Mouse (Mus musculus): ENCODE measurements around the gene Tmem269. TPM values are rescaled to one million over a fixed set of nuclear protein-coding genes. Genes with fewer than 3 reads are reported as not detected.
A peak's percentile ranks its signal among the peaks of the same experiment; 100 is the strongest.

The Tmem269 gene
- polyA plus RNA-seq, 1 experiment, result not detected

DNA sequence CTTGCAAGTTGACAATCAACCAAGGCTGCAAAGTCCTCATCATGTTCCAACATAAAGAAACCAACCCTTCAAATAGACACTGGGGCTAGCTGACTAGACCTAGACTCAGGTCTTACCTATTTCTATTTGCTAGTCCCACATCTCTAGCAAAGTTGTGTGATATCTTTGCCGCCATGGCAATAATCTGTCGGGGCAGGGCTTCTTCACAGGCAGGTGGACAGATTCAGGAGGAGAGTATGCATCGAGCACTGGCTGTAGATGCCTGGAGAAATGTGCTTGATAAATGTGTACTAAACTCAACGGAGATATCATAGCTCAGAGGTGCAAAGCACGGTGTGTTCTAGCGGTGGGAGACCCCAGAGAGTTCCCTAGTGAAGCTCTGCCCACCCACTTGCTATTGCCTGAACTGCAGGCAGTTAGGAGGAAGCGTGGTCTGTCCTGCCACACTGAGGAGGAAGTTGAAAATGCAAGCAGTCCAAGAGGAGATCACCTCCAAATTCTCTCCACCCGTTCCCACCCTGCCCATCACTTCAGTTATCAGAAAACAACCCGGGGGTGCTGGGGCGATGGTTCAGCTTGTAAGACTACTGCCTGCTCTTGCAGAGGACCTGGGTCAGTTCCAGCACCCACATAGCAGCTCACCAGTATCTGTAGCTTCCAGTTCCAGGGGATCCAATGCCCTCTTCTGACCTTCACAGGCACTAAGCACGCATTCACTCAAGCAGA is 29.8 kb downstream of the Tmem269 start:
- Histone ChIP-seq H3K79me3 (ENCODE audit: low read depth) (no peaks in the 10 kb centered on the region), H3ac (ENCODE audit: control insufficient read depth, insufficient read length, low read depth) (no peak overlapping the region), H3K36me3 (ENCODE audit: control insufficient read depth, insufficient read depth) (no peaks in the 10 kb centered on the region), H3K4me3 (ENCODE audit: insufficient read depth, poor library complexity, severe bottlenecking) (no peak overlapping the region), H3K27me3 (ENCODE audit: control insufficient read depth, insufficient read depth, insufficient read length) (no peaks in the 10 kb centered on the region), H3K79me2 (ENCODE audit: control insufficient read depth, insufficient read depth) (no peaks in the 10 kb centered on the region)
- TF ChIP-seq CEBPB (IDR thresholded peaks at IDR 0.05; ENCODE audit: low read depth) (no peak), USF1 (IDR thresholded peaks at IDR 0.05; ENCODE audit: low read depth) (no peak), FOSL1 (IDR thresholded peaks at IDR 0.05; ENCODE audit: insufficient read depth, low read length, poor library complexity, severe bottlenecking) (no peak), MYOD1 (IDR thresholded peaks at IDR 0.05; ENCODE audit: control insufficient read depth, insufficient read length, low read depth) (no peak), MYOG (IDR thresholded peaks at IDR 0.05; ENCODE audit: control insufficient read depth, extremely low read depth, insufficient read length) (no peak), CTCF (IDR thresholded peaks at IDR 0.05; ENCODE audit: control insufficient read depth, insufficient read depth, insufficient read length) (no peak), MAX (IDR thresholded peaks at IDR 0.05) (no peak)

DNA sequence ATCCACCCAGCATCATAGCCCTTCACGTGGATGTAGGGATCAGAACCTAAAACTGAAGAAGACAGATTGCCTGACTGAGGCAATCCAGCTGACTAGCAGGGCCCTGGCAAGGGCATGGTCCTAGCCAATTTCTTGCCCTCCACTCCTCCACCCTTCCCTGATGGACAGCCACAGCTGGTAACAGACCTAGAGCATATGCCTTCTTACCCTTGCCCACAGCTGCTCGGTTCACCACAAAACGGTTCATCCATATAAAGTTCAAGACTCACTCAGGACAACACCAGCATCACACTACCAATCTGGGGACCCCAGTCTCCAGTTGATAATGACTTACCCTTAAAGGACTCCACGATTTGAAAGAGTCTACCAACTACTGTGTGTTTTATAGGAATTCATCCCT is 32.2 kb downstream of the Tmem269 start:
- no peak overlapping the region for H3ac ChIP-seq (ENCODE audit: control insufficient read depth, insufficient read length, low read depth)
- TF ChIP-seq FOSL1 (IDR thresholded peaks at IDR 0.05; ENCODE audit: insufficient read depth, low read length, poor library complexity, severe bottlenecking) (no peak), MYOD1 (IDR thresholded peaks at IDR 0.05; ENCODE audit: control insufficient read depth, insufficient read length, low read depth) (peak; percentile 94)
- no peaks in the 10 kb centered on the region for H3K36me3 ChIP-seq (ENCODE audit: control insufficient read depth, insufficient read depth)
- no peaks in the 10 kb centered on the region for H3K79me2 ChIP-seq (ENCODE audit: control insufficient read depth, insufficient read depth)
- no peaks in the 10 kb centered on the region for H3K27me3 ChIP-seq (ENCODE audit: control insufficient read depth, insufficient read depth, insufficient read length)
- H3K4me3 ChIP-seq (ENCODE audit: insufficient read depth, poor library complexity, severe bottlenecking), result no peak overlapping the region
- H3K79me3 ChIP-seq (ENCODE audit: low read depth), result no peaks in the 10 kb centered on the region

DNA sequence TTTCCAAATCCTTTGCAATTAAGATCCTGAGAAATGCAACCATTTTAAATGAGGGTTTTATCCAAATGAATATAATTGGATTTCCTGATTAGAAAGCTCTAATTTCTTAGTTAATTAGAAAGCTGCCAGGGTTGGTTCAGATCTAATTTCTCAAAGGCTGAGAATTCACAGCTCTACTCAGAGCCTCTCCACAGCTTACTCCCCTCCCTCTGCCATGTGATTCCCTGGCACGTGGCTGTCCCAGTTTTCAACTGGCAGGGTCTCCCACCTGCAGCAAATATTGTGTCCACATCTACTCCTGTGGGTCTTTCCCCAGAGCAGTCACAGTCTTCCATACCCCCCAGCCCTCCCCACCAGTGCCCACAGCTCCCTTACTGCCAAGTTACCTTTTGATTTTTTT is 34.5 kb downstream of the Tmem269 start:
- no peaks in the 10 kb centered on the region for H3K36me3 ChIP-seq (ENCODE audit: control insufficient read depth, insufficient read depth)
- H3K79me2 ChIP-seq (ENCODE audit: control insufficient read depth, insufficient read depth), result no peaks in the 10 kb centered on the region
- H3K79me3 ChIP-seq (ENCODE audit: low read depth), result no peaks in the 10 kb centered on the region
- H3K27me3 ChIP-seq (ENCODE audit: control insufficient read depth, insufficient read depth, insufficient read length), result no peaks in the 10 kb centered on the region
- TF ChIP-seq MYOD1 (IDR thresholded peaks at IDR 0.05; ENCODE audit: control insufficient read depth, insufficient read length, low read depth), result no peak
- TF ChIP-seq USF1 (IDR thresholded peaks at IDR 0.05; ENCODE audit: low read depth), result no peak
- no peak for TF ChIP-seq CTCF (IDR thresholded peaks at IDR 0.05; ENCODE audit: control insufficient read depth, insufficient read depth, insufficient read length)
- no peak for TF ChIP-seq CEBPB (IDR thresholded peaks at IDR 0.05; ENCODE audit: low read depth)
- no peak for TF ChIP-seq FOSL1 (IDR thresholded peaks at IDR 0.05; ENCODE audit: insufficient read depth, low read length, poor library complexity, severe bottlenecking)
- no peak for TF ChIP-seq MYOG (IDR thresholded peaks at IDR 0.05; ENCODE audit: control insufficient read depth, extremely low read depth, insufficient read length)
- TF ChIP-seq MAX (IDR thresholded peaks at IDR 0.05), result no peak
- no peak overlapping the region for H3K4me3 ChIP-seq (ENCODE audit: insufficient read depth, poor library complexity, severe bottlenecking)
- no peak overlapping the region for H3ac ChIP-seq (ENCODE audit: control insufficient read depth, insufficient read length, low read depth)

DNA sequence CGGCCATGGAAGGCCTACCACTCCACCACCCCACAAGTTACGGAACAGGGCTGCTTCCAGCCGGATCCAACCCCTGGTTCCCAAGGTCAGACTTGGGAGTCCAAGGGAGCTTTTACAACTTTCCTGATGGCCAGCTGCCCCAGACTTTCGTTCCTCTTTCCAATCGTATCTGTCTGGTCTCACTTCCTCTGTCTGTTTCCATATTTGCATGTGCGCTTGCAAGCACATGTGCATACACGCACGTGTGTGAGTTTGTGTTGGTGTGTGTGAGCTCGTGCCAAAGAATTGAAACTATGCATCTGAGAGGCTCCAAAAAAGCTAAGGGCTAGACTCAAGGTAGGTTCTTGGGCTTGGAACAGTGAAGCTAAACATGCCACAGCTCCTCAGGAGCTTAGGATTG is 36.6 kb downstream of the Tmem269 start:
- Histone ChIP-seq H3K36me3 (ENCODE audit: control insufficient read depth, insufficient read depth) (no peaks in the 10 kb centered on the region), H3ac (ENCODE audit: control insufficient read depth, insufficient read length, low read depth) (no peak overlapping the region), H3K27me3 (ENCODE audit: control insufficient read depth, insufficient read depth, insufficient read length) (no peaks in the 10 kb centered on the region), H3K79me2 (ENCODE audit: control insufficient read depth, insufficient read depth) (no peaks in the 10 kb centered on the region), H3K79me3 (ENCODE audit: low read depth) (no peaks in the 10 kb centered on the region), H3K4me3 (ENCODE audit: insufficient read depth, poor library complexity, severe bottlenecking) (no peak overlapping the region)
- TF ChIP-seq MAX (IDR thresholded peaks at IDR 0.05), result no peak
- TF ChIP-seq FOSL1 (IDR thresholded peaks at IDR 0.05; ENCODE audit: insufficient read depth, low read length, poor library complexity, severe bottlenecking), result no peak

DNA sequence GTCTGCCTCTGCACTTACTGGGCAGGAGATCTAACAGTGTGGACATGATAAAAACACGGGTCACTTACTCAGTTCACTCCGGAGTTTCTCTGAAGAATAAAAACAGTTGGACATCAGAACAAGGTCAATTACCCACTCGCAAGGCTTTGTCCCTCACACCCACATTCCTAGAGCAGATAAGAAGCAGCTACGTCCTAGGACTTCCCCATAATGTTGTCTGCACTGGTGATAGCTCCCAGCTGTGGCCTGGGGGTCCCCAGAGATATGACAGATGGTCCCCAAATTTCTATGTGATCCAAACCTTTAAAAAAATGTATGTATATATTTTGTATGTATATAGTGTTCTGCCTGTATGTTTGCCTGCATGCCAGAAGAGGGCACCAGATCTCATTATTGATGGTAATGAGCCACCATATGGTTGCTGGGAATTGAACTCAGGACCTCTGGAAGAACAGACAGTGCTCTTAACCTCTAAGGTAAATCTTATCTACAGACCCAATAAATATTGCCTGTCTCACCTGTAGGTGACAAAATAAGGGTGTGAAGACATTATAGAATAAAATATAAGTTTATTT is 37.8 kb downstream of the Tmem269 start:
- no peak for TF ChIP-seq MAX (IDR thresholded peaks at IDR 0.05)
- no peak for TF ChIP-seq FOSL1 (IDR thresholded peaks at IDR 0.05; ENCODE audit: insufficient read depth, low read length, poor library complexity, severe bottlenecking)
- TF ChIP-seq USF1 (IDR thresholded peaks at IDR 0.05; ENCODE audit: low read depth), result no peak
- TF ChIP-seq CEBPB (IDR thresholded peaks at IDR 0.05; ENCODE audit: low read depth), result no peak
- TF ChIP-seq MYOD1 (IDR thresholded peaks at IDR 0.05; ENCODE audit: control insufficient read depth, insufficient read length, low read depth), result no peak
- TF ChIP-seq MYOG (IDR thresholded peaks at IDR 0.05; ENCODE audit: control insufficient read depth, extremely low read depth, insufficient read length), result no peak
- TF ChIP-seq CTCF (IDR thresholded peaks at IDR 0.05; ENCODE audit: control insufficient read depth, insufficient read depth, insufficient read length), result no peak
- Histone ChIP-seq H3K79me2 (ENCODE audit: control insufficient read depth, insufficient read depth) (no peaks in the 10 kb centered on the region), H3ac (ENCODE audit: control insufficient read depth, insufficient read length, low read depth) (no peak overlapping the region), H3K36me3 (ENCODE audit: control insufficient read depth, insufficient read depth) (no peaks in the 10 kb centered on the region), H3K79me3 (ENCODE audit: low read depth) (no peaks in the 10 kb centered on the region), H3K4me3 (ENCODE audit: insufficient read depth, poor library complexity, severe bottlenecking) (no peak overlapping the region), H3K27me3 (ENCODE audit: control insufficient read depth, insufficient read depth, insufficient read length) (no peaks in the 10 kb centered on the region)

DNA sequence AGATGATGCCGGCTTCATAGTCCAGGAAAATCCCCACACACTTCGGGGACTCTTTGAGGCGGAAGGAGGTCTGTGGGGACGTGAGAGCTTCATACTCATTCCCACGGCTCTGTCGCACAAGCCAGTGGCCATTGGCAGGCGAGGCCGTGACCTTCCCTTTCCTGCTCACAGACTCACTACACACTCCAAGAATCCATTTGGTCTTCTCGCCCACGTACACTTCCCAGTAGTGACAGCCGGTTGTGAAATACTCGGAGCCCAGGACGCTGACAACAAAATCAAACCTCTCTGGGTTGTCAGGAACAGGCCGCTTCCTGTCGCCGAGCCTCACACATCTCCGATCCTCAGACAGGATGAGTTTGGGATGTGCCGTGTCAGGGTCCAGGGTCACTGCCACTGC is 39.7 kb downstream of the Tmem269 start:
- no peaks in the 10 kb centered on the region for H3K36me3 ChIP-seq (ENCODE audit: control insufficient read depth, insufficient read depth)
- no peak overlapping the region for H3ac ChIP-seq (ENCODE audit: control insufficient read depth, insufficient read length, low read depth)
- no peaks in the 10 kb centered on the region for H3K27me3 ChIP-seq (ENCODE audit: control insufficient read depth, insufficient read depth, insufficient read length)
- H3K79me2 ChIP-seq (ENCODE audit: control insufficient read depth, insufficient read depth), result peaks cover 5% of the 10 kb centered on the region
- no peaks in the 10 kb centered on the region for H3K79me3 ChIP-seq (ENCODE audit: low read depth)
- TF ChIP-seq USF1 (IDR thresholded peaks at IDR 0.05; ENCODE audit: low read depth) (no peak), CTCF (IDR thresholded peaks at IDR 0.05; ENCODE audit: control insufficient read depth, insufficient read depth, insufficient read length) (no peak), MYOD1 (IDR thresholded peaks at IDR 0.05; ENCODE audit: control insufficient read depth, insufficient read length, low read depth) (no peak), MYOG (IDR thresholded peaks at IDR 0.05; ENCODE audit: control insufficient read depth, extremely low read depth, insufficient read length) (no peak), MAX (IDR thresholded peaks at IDR 0.05) (no peak), CEBPB (IDR thresholded peaks at IDR 0.05; ENCODE audit: low read depth) (no peak), FOSL1 (IDR thresholded peaks at IDR 0.05; ENCODE audit: insufficient read depth, low read length, poor library complexity, severe bottlenecking) (no peak)
- H3K4me3 ChIP-seq (ENCODE audit: insufficient read depth, poor library complexity, severe bottlenecking), result no peak overlapping the region
